Mouse (Mus musculus) embryo, embryonic 10 days (tissue): Measurements from ENCODE around the gene Cdh23.

Experiments used
- DNase-seq: peaks from one replicate; pipeline ENCODE4 v3.0.0-alpha.2; 2015; ENCODE audit warnings: low spot score

The Cdh23 gene

DNA sequence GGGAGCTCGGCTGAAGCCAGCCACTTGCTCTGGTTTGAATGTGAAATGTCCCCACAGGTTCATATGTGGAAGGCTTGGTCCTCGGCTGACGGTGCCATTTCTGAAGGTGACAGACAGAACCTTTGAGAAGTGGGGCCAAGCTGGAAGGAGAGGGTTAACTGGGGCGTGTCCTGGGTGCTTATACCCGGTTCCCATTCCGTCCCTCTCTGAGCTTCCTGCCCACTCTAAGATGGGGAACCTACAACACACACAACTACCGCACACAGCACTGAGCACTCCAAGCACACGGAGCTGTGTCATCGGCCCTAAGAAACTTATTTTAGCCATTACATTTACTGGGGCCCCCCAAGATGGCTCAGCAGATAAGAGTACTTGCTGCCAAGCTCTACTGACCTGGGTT lies 354.8 kb downstream of the Cdh23 start:
- DNase-seq, result no peak

- no peak for DNase-seq
These were observed 361.3 kb downstream of the Cdh23 start for GRCm38 (mm10) chr10:60335021-60335420.

- no peak for DNase-seq
These were observed 361.7 kb downstream of the Cdh23 start for GRCm38 (mm10) chr10:60334583-60334982.

- no peak for DNase-seq
These were observed 367.2 kb downstream of the Cdh23 start for GRCm38 (mm10) chr10:60328963-60329650.

DNA sequence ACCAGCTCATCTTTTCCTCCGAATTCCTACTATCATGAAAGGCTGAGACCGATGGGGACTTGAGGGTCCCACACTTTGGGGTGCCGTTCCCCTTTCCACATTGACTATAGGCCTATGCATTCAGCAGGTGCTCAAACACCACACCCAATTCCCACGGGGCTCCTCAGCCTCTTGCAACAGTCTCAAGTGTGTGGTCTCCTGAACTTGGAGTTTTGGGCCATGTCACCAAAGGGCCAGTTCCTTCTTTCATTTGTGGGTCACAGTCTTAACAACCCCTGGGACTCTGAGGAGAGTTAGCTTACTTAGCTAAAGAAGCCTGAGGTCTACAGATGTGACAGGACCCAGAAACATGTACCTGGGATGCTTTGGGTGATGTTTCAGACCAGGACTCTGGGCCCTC lies 380.1 kb downstream of the Cdh23 start:
- DNase-seq, result no peak

- DNase-seq, result no peak
These were observed 382.7 kb downstream of the Cdh23 start for GRCm38 (mm10) chr10:60313606-60314005.

DNA sequence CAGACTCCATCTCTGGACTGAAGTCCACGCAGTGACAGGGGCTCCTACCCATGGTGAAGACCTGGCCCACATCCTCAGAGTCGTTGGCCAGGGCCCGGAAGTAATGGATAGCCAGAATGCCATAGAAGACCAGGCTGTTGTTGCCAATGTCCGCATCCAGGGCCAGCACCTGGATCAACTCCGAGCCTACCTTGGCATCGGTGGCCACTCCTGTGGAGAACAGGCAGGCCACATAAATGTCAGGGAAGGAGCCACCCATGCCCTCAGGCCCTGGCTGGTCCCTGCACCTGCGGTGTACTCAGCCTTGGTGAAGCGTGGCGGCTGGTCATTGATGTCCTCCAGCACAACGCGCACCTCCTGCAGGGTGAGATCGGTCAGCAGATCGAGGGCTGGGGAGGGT lies 385.7 kb downstream of the Cdh23 start:
- DNase-seq, result no peak

DNA sequence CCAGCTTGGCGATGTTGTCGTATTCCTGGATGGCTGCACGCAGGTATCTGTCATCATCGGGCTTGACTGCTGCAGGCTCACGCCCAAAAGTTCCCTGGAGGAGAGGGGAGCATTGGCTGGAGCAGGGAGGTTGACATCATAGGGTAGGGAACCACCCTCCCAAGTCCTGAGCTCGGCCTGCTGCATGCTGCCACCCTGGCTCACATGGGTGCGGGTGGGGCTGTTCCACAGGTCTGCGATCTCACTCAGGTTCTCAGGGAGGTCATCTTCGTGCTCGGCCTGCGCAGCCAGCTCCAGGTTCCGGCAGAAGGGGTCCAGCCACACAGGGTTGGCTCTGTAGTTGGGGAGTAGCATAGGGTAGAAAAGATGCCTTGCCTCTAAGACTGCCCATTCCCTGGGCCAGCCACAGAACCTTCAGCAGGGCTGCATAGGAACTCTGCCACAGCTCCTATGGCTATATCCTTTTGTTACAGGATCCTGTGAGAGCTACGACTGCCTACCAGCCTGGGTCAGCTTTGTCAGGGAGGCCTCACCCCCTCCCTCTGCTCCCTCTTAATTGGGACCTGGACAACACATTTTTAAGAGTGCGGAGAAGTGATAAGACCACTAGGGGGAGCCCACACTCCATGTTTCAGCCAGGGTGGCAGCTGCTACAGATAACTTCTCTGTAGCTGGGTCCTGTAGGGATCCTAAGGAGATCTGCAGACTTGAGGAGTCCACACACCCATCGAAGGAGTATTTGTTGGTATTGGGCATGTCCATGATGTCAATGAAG lies 391.2 kb downstream of the Cdh23 start:
- peak; percentile 87 for DNase-seq

- DNase-seq, result no peak
These were observed 392.9 kb downstream of the Cdh23 start for GRCm38 (mm10) chr10:60303419-60303818.

- DNase-seq, result no peak
These were observed 396.7 kb downstream of the Cdh23 start for GRCm38 (mm10) chr10:60299636-60300035.

DNA sequence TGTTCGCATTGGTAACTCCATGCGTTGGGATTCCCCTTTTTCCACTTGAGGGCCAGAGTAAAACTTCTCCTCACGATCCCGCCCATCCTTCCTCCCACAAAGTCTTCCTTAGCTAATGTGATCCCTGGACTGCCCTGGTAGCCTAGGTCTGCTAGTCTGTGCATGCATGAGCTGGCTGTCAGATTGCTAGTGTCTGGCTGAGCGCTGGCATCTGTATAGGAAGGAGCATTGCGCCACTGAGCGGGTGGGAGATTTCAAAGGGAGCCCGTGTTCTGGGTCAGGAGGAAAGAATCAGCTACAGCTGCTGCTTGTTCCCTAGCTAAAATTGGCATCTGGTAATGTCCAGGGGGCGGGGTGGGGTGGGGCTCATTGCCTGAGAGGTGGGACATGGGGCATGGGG lies 400.3 kb downstream of the Cdh23 start:
- no peak for DNase-seq

DNA sequence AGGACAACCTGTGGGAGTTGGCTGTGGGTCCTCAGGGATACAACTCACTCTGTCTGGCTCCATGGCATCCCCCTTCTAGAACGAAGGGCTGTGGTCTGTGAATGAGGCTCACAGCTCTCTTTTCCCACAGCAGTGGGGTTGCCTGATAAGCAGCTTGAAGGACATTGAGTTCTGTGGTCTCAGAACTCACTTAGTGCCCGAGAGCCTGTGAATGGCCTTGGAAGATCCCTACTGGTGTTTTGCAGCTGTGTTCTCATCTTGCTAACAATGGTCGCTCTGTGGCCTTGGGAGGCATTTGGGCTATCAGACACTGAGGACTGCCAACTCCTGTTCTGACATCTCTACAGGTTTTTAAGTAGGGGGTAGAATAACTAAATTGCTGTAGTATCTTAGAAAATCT lies 400.9 kb downstream of the Cdh23 start:
- DNase-seq, result no peak

DNA sequence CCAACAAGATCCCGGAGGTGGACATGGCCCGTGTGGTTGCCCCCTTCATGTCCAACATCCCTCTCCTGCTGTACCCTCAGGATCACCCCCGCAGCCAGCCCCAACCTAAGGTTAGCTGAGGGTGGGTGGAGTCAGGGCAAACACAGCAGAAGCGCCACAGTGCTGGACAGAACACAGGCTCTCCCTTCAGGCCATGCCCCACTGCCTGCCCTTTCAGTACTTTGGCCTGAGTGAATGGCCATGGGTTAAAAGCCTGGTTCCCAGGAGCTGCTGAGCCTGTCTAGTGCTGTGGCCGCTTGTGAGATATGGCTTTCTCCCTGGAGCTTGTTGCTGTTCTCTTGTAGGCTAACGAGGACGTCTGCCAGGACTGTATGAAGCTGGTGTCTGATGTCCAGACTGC lies 401.7 kb downstream of the Cdh23 start:
- no peak for DNase-seq

GRCm38 (mm10) chr10:60292209-60292608 lies 404.1 kb downstream of the Cdh23 start:
- no peak for DNase-seq

GRCm38 (mm10) chr10:60290739-60291110 lies 405.6 kb downstream of the Cdh23 start:
- no peak for DNase-seq

GRCm38 (mm10) chr10:60290026-60290738 lies 406.1 kb downstream of the Cdh23 start:
- DNase-seq, result no peak

DNA sequence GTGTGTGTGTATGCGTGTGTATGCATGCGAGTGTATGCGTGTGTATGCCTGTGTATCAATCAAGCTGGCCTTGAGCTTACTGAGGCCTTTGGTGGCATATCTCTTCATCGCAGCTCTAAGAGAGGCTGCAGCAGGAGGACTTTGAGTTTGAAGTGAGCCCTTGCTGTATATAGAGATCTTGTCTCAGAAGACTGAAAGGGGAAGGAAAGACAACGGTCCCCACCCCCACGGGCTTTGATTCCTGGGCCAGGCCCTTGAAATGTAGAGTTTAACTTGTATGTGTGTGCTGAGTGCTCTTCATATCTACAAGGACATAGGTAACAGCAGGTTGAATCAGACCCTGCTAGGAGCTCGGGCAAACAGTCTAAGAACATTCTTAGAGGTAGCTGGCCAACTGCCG lies 407.1 kb downstream of the Cdh23 start:
- DNase-seq, result no peak

- DNase-seq, result no peak
These were observed 408.6 kb downstream of the Cdh23 start for GRCm38 (mm10) chr10:60287726-60288125.

GRCm38 (mm10) chr10:60287161-60287560 lies 409.1 kb downstream of the Cdh23 start:
- DNase-seq, result no peak

DNA sequence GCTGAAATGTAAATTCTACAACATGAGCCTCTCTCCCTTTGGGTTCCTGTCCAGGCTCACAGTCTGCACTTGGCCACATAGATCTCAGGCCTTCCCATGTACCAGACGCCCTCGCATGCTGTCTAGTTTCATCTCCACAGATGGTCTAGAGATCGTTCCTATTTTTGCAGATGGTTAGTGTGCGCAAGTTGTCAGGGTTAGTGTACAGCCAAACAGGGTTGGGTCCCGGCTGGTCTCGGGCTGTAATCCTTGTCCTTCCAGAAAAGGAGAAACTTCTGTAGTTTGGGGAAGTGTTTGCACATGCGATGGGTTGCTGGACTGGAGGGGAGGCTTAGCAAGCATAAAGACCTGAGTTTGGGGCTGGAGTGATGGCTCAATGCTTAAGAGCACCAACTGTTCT lies 409.7 kb downstream of the Cdh23 start:
- DNase-seq, result no peak

DNA sequence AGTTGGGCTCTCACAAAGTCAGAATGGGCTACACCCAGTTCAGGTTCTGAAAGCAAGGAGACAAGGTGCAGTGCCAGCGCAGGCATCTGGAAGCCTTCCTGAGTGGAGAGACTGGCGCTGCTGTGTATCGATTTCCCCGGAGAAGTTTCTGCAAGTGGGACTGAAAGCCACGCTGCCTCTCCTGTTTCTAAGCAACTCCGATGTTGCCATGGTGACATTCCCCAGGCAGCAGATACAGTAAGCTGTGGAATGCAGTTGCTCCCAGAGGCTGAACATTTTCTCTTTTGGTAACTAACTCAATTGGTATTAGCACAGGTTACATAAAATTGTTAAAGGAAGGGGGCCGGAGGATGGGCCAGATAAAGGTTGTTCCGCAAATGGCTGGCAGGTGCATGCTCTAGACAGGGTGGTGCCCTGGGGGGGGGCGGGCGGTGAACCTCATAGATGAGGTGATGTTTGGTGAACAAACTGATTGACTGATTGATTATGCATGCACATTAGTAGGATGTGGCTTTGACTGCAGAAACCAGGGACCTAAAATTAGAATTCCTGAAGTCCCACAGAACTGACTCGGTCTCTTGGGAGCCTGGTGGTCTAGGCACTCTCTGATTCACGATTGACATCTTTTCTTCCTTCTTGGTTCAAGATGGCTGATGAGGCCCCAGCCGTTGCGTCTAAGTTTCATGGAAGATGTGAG lies 410.5 kb downstream of the Cdh23 start:
- peak; percentile 83 for DNase-seq

DNA sequence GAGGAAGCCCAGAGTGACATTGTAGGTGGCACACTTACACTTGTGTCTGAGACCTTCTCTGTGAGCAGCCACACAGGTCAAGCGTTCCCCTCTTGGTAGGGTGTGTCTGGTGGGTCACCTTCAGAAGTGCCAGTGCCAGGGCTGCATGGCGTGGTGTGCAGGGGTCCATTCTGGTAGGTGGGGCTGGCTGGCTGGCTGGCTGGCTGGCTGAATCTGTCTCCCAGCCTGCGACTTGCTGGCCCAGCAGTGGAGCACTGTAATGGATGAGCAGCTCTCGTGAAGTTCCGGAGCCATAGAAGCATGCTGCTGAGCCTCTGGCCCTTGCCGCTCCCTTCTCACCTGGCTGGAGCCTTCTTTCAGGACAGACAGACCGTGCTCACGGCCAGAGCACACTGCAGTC lies 411.1 kb downstream of the Cdh23 start:
- no peak for DNase-seq
